Mouse (Mus musculus) heart, adult 9 months (tissue): ENCODE results near the gene Tmem33.

ENCODE experiments used
- DNase-seq, 2 experiments: peaks; one replicate each; pipeline ENCODE4 v3.0.0; 2022; ENCODE audit warnings: low spot score in 2 of 2

The Tmem33 gene

GRCm38 (mm10) chr5:67321656-67322268 is 61.4 kb downstream of the Tmem33 start:
- no peak for DNase-seq

- DNase-seq, result no peak
Observed at GRCm38 (mm10) chr5:67324032-67324431, 63.7 kb downstream of the Tmem33 start.

GRCm38 (mm10) chr5:67340811-67341210 is 80.4 kb downstream of the Tmem33 start:
- no peak for DNase-seq
